Mouse (Mus musculus) heart, embryonic 14.5 days (tissue): ENCODE results near the gene Olfr738. TPM values are rescaled to one million over a fixed set of nuclear protein-coding genes. Genes with fewer than 3 reads are reported as not detected.

Source experiments
- ATAC-seq: fragments of 200-750 bp; cut with Nextera tagmentation; 2 replicates; pipeline ENCODE4 v1.8.0; 2017; ENCODE audit warnings: low read depth, moderate TSS enrichment; ENCODE audit not compliant: insufficient number of reproducible peaks, insufficient read depth, low FRiP score
- H3K27ac ChIP-seq, 2 experiments: fragments of 200-500 bp in 1 of 2; fragments of 300-500 bp in 1 of 2; sonication (generic) in 1 of 2; replicated peaks in 1 of 2; 2 replicates each; pipeline ENCODE4 v1.5.1; 2012 to 2014; ENCODE audit warnings: low read depth in 2 of 2, low read length in 2 of 2, control low read depth in 1 of 2, mild to moderate bottlenecking in 1 of 2, mixed read lengths in 1 of 2; ENCODE audit not compliant: control insufficient read depth in 1 of 2, insufficient read depth in 1 of 2
- H3K27me3 ChIP-seq: fragments of 300-500 bp; sonication (generic); 2 replicates; pipeline ENCODE4 v1.6.1; 2014; ENCODE audit warnings: mild to moderate bottlenecking, low read length, control low read depth; ENCODE audit not compliant: control insufficient read depth, insufficient read depth
- H3K36me3 ChIP-seq: fragments of 300-500 bp; sonication (generic); 2 replicates; pipeline ENCODE4 v1.6.1; 2014; ENCODE audit warnings: mild to moderate bottlenecking, control low read depth, low read length, mixed read lengths; ENCODE audit not compliant: control insufficient read depth, insufficient read depth
- H3K4me1 ChIP-seq, 2 experiments: fragments of 200-500 bp in 1 of 2; fragments of 300-500 bp in 1 of 2; sonication (generic) in 1 of 2; 2 replicates each; pipeline ENCODE4 v1.6.1; 2012 to 2014; ENCODE audit warnings: low read length in 2 of 2, control low read depth in 1 of 2, mixed read lengths in 1 of 2; ENCODE audit not compliant: control insufficient read depth in 2 of 2, insufficient read depth in 2 of 2
- H3K4me2 ChIP-seq: fragments of 300-500 bp; sonication (generic); 2 replicates; pipeline ENCODE4 v1.6.1; 2014; ENCODE audit warnings: mild to moderate bottlenecking, low read length
- H3K4me3 ChIP-seq, 2 experiments: fragments of 200-500 bp in 1 of 2; fragments of 300-500 bp in 1 of 2; sonication (generic) in 1 of 2; 2 replicates each; pipeline ENCODE4 v1.5.1; 2012 to 2014; ENCODE audit warnings: low read length in 2 of 2, mild to moderate bottlenecking in 2 of 2, control low read depth in 1 of 2, low read depth in 1 of 2, moderate library complexity in 1 of 2; ENCODE audit not compliant: control insufficient read depth in 1 of 2, insufficient read depth in 1 of 2
- H3K9ac ChIP-seq: fragments of 300-500 bp; sonication (generic); 2 replicates; pipeline ENCODE4 v1.6.1; 2014; ENCODE audit warnings: mild to moderate bottlenecking, low read length
- H3K9me3 ChIP-seq: fragments of 300-500 bp; sonication (generic); 2 replicates; pipeline ENCODE4 v1.6.1; 2016; ENCODE audit warnings: low read length, control low read depth; ENCODE audit not compliant: control insufficient read depth
- WGBS: fragments of 180-500 bp; shearing (Covaris S2); extraction: QIAGEN DNeasy Blood & Tissue Kit; methylation state at CpG from one replicate; pipeline ENCODE4 v1.1.7; 2014; 5-methylcytosine and 5-hydroxymethylcytosine counted together
- polyA plus RNA-seq: library from polyadenylated mRNA; unstranded; fragments of >200 nt; fragmentation: Nextera tagmentation; extraction: Ambion mirVana; gene quantifications from 2 replicates; pipeline ENCODE4 v1.2.1, GENCODE M21; 2014

Olfr738 gene
- polyA plus RNA-seq, result not detected in 2 replicates

DNA sequence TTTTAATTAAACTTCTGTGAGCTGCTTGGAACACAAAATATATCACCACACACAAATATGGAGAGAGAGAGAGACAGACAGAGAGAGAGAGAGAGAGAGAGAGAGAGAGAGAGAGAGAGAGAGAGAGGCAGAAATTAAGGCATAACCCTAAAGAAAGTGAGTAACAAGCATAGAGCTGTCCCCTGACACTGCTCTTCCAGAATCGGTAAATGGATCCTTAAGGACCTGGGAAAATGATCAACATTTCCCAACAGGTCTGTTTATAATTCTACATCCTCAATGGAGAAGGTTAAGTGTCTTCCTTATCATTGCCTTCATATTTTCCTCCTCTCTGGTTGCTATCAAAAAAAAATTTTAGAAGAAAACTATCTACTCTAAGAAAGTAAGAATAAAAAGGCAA is at the start of gene Olfr738:
Olfr738 (plus strand) TSS at position 301 of the 400 bp plus-strand sequence.
- WGBS, result 63% methylated on average over 1 of the region's 1 CpGs
- Histone ChIP-seq H3K9me3 (no peaks in the 10 kb centered on the region), H3K27ac (no peak within 1 kb of the TSS), H3K4me1 (no peaks in the 10 kb centered on the region), H3K4me2 (no peak within 1 kb of the TSS), H3K9ac (no peak within 1 kb of the TSS), H3K36me3 (no peaks in the 10 kb centered on the region), H3K4me3 (no peak within 1 kb of the TSS), H3K27me3 (no peaks in the 10 kb centered on the region)
- ATAC-seq, result no peak

DNA sequence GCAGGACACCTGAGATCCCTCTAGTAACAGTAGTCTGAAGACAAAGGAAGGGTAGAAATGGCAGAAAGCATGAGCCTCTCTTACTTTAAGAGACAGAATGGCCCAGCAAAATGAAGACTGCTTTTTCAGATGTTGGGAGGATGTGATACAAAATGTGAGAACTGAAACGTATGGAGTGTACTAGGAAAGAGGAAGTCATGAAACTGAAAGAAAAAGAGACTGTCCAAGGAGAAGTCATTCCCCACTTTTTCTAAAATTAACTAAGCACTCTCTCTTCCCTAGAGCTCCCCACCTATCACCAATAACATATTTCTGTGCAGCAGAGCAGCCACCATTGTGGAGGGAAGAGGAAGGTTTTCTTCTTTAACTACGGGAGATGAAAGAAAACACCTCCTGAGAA is 49.8 kb upstream of the Olfr738 start, which contains the start of gene Tlr11:
Tlr11 (plus strand) TSS at position 322 of the 400 bp plus-strand sequence.
- 84% methylated on average over 2 of the region's 2 CpGs for WGBS

DNA sequence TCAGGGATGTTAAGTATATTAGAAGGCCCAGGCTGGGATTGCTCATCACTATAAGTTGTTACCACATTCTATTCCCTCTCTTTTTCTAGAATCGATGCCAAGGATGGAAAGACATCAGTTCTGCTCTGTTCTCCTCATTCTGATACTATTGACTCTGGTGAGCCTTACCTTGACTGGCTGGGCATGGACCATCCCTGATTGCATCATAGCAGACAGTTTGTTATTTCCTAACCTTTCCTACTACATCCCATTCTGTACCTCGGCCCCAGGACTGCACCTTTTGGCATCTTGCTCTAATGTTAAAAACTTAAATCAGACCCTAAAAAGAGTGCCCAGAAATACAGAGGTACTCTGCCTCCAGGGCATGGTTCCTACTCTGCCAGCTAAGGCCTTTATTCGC is 46.9 kb upstream of the Olfr738 start:
- no peak for ATAC-seq
- WGBS, result 74% methylated on average over 3 of the region's 3 CpGs

More for the DNA sequence above, 49.8 kb upstream of the Olfr738 start, which contains the start of gene Tlr11:
- no peaks in the 10 kb centered on the region for H3K36me3 ChIP-seq
- no peak within 1 kb of the TSS for H3K9ac ChIP-seq
- no peak for ATAC-seq
- H3K27ac ChIP-seq, result no peak within 1 kb of the TSS
- H3K9me3 ChIP-seq, result no peaks in the 10 kb centered on the region
- no peaks in the 10 kb centered on the region for H3K4me1 ChIP-seq
- H3K4me3 ChIP-seq, result no peak within 1 kb of the TSS
- no peak within 1 kb of the TSS for H3K4me2 ChIP-seq
- H3K27me3 ChIP-seq, result no peaks in the 10 kb centered on the region

DNA sequence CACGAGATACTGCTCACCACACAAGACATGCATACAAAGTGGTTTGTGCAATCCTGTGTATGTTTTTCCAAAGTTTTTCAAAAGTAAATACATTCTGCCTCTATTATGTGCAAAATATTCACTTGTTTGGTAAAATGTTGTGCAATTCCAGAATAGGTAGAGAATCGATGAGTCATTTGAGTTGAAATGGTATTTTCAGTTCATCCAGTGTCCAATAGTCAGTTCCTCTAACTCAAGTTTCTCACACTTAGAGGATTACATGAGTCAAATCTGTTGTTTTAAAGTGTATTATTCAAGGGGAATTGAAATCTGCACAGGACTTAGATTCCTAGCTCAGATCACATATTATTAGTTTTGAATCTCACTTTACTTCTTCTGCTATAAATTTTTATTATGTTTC is 43.8 kb upstream of the Olfr738 start:
- H3K36me3 ChIP-seq, result no peaks in the 10 kb centered on the region
- H3K9me3 ChIP-seq, result no peaks in the 10 kb centered on the region
- H3K27me3 ChIP-seq, result no peaks in the 10 kb centered on the region
- no peak overlapping the region for H3K4me3 ChIP-seq
- ATAC-seq, result no peak
- H3K27ac ChIP-seq, result no peak overlapping the region
- no peaks in the 10 kb centered on the region for H3K4me1 ChIP-seq
- 85% methylated on average over 2 of the region's 2 CpGs for WGBS
- no peak overlapping the region for H3K9ac ChIP-seq
- H3K4me2 ChIP-seq, result no peak overlapping the region

More for the DNA sequence above, 46.9 kb upstream of the Olfr738 start:
- Histone ChIP-seq H3K27ac (no peak overlapping the region), H3K27me3 (no peaks in the 10 kb centered on the region), H3K36me3 (no peaks in the 10 kb centered on the region), H3K9ac (no peak overlapping the region), H3K9me3 (no peaks in the 10 kb centered on the region), H3K4me1 (no peaks in the 10 kb centered on the region), H3K4me3 (no peak overlapping the region), H3K4me2 (no peak overlapping the region)

- H3K4me3 ChIP-seq, result no peak within 1 kb of the TSS
- no peaks in the 10 kb centered on the region for H3K27me3 ChIP-seq
- no peak within 1 kb of the TSS for H3K27ac ChIP-seq
- no peaks in the 10 kb centered on the region for H3K4me1 ChIP-seq
- no peak within 1 kb of the TSS for H3K4me2 ChIP-seq
- 77% methylated on average over 2 of the region's 2 CpGs for WGBS
- no peak within 1 kb of the TSS for H3K9ac ChIP-seq
- no peak for ATAC-seq
- H3K36me3 ChIP-seq, result no peaks in the 10 kb centered on the region
- H3K9me3 ChIP-seq, result no peaks in the 10 kb centered on the region
These were observed 26.5 kb upstream of the Olfr738 start, which contains the start of gene Olfr736 for GRCm38 (mm10) chr14:50380863-50381262. TSS of gene Olfr736 (plus strand) at chr14:50381163.

DNA sequence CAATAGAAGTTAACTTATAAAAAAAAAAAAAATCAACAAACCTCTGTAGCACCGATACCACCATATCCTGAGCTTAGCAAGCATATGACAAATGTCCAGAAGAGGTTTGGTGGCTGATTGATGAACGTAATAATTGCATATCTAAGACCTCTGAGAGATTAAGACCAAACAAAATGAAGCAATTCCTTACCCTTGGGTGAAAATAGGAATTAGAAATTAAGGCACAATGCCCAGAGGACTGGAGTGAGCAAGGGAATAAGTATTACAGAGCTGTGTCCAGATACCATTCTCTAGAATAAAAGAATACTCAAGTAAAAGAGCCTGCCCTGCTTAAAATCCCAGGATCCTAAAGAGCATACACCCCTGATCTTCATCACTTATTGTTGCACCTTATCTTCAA is 11.0 kb downstream of the Olfr738 start, which contains the start of gene Olfr739:
Olfr739 (plus strand) TSS at position 301 of the 400 bp plus-strand sequence.
- WGBS, result 59% methylated on average over 2 of the region's 2 CpGs

GRCm38 (mm10) chr14:50445245-50445644 is 37.9 kb downstream of the Olfr738 start, which contains the start of gene Olfr740:
TSS of gene Olfr740 (plus strand) at chr14:50445545.
- no peak for ATAC-seq
- no peak within 1 kb of the TSS for H3K27ac ChIP-seq
- H3K36me3 ChIP-seq, result no peaks in the 10 kb centered on the region
- 73% methylated on average over 3 of the region's 3 CpGs for WGBS
- no peak within 1 kb of the TSS for H3K4me2 ChIP-seq
- no peak within 1 kb of the TSS for H3K9ac ChIP-seq
- H3K9me3 ChIP-seq, result no peaks in the 10 kb centered on the region
- no peaks in the 10 kb centered on the region for H3K27me3 ChIP-seq
- no peaks in the 10 kb centered on the region for H3K4me1 ChIP-seq
- H3K4me3 ChIP-seq, result no peak within 1 kb of the TSS

More for the DNA sequence above, 11.0 kb downstream of the Olfr738 start, which contains the start of gene Olfr739:
- Histone ChIP-seq H3K9me3 (no peaks in the 10 kb centered on the region), H3K4me2 (no peak within 1 kb of the TSS), H3K27me3 (no peaks in the 10 kb centered on the region), H3K9ac (no peak within 1 kb of the TSS), H3K4me1 (no peaks in the 10 kb centered on the region), H3K4me3 (no peak within 1 kb of the TSS), H3K27ac (no peak within 1 kb of the TSS), H3K36me3 (no peaks in the 10 kb centered on the region)
- ATAC-seq, result no peak
